Mouse (Mus musculus) heart, embryonic 10.5 days (tissue): ENCODE measurements around the gene Prkag2. TPM values are rescaled to one million over a fixed set of nuclear protein-coding genes. Genes with fewer than 3 reads are reported as not detected.
A peak's percentile ranks its signal among the peaks of the same experiment; 100 is the strongest.

Experiments used
- DNase-seq: peaks from one replicate; pipeline ENCODE4 v3.0.0-alpha.2; 2017; ENCODE audit warnings: low spot score
- H3K27ac ChIP-seq: fragments of 300-500 bp; sonication (generic); 2 replicates; pipeline ENCODE4 v1.5.1; 2016; ENCODE audit warnings: mild to moderate bottlenecking
- H3K27me3 ChIP-seq: fragments of 300-500 bp; sonication (generic); 2 replicates; pipeline ENCODE4 v1.6.1; 2016; ENCODE audit warnings: mild to moderate bottlenecking; ENCODE audit not compliant: poor library complexity, insufficient read depth, severe bottlenecking
- H3K36me3 ChIP-seq: fragments of 300-500 bp; sonication (generic); 2 replicates; pipeline ENCODE4 v1.6.1; 2016; ENCODE audit warnings: mild to moderate bottlenecking, moderate library complexity
- H3K4me1 ChIP-seq: fragments of 300-500 bp; sonication (generic); 2 replicates; pipeline ENCODE4 v1.6.1; 2016; ENCODE audit warnings: mild to moderate bottlenecking
- H3K4me3 ChIP-seq: fragments of 300-500 bp; sonication (generic); 2 replicates; pipeline ENCODE4 v1.5.1; 2016; ENCODE audit warnings: mild to moderate bottlenecking, moderate library complexity
- H3K9me3 ChIP-seq: fragments of 300-500 bp; sonication (generic); 2 replicates; pipeline ENCODE4 v1.6.1; 2016; ENCODE audit warnings: mild to moderate bottlenecking, moderate library complexity
- WGBS: fragments of 180-500 bp; shearing (Covaris S2); methylation state at CpG from one replicate; pipeline ENCODE4 v1.1.7; 2016; 5-methylcytosine and 5-hydroxymethylcytosine counted together
- polyA plus RNA-seq: library from polyadenylated mRNA; unstranded; fragments of >200 nt; fragmentation: Nextera tagmentation; extraction: Ambion mirVana; gene quantifications from 2 replicates; pipeline ENCODE4 v1.2.1, GENCODE M21; 2016

The Prkag2 gene
- polyA plus RNA-seq, 1 experiment from 2014 or later = 65.1 TPM

DNA sequence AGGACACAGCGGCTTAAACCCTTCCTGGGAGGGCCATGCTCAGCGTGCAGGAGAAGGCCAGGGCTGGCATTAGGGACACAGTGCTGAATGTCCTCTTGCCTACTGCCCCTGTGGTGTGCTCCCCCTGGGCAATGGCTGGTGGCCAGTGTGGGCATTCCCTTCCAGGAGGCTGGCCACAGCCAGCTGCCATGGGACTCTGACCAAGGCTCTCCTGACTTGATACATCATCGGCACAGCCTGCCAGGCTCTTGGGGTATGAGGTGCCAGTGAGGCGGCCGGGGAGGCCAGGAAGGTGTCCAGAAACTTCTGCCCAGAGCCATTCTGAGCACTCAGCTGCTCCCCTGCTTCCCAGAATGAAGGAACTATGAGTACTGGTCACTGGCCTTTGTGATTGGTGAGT lies 139.7 kb downstream of the Prkag2 start:
- Histone ChIP-seq H3K4me3 (no peak overlapping the region), H3K9me3 (no peaks in the 10 kb centered on the region), H3K4me1 (peaks cover 9% of the 10 kb centered on the region), H3K27ac (no peak overlapping the region), H3K27me3 (0 out of 2 replicates have a peak, but pooled peaks cover 7% of the 10 kb centered on the region), H3K36me3 (no peaks in the 10 kb centered on the region)
- no peak for DNase-seq
- WGBS = 85% methylated on average over 5 of the region's 5 CpGs

DNA sequence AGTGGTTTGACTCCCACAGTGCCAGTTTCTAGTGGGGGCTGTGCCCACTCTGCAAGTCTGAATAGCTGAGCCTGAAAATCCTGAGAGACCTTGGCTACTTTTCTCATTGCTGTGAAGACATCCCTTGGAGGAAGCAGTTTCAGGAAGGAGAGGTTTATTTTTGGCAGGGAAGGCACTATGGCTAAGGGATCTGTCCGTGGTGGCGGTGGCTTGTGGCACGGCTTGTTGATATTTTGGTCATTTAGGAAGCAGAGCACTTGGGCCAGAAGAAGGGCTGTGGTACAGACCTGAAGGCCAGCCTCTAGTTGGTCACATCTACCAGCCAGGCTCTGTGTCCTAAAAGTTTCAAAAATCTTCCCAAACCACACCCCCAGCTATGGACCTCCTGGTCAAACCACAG lies 140.7 kb downstream of the Prkag2 start:
- H3K9me3 ChIP-seq = no peaks in the 10 kb centered on the region
- H3K27ac ChIP-seq = no peak overlapping the region
- no peaks in the 10 kb centered on the region for H3K36me3 ChIP-seq
- H3K27me3 ChIP-seq = 0 out of 2 replicates have a peak, but pooled peaks cover 6% of the 10 kb centered on the region
- peaks cover 9% of the 10 kb centered on the region for H3K4me1 ChIP-seq
- H3K4me3 ChIP-seq = no peak overlapping the region
- DNase-seq = no peak
- WGBS = 40% methylated on average over 3 of the region's 3 CpGs

DNA sequence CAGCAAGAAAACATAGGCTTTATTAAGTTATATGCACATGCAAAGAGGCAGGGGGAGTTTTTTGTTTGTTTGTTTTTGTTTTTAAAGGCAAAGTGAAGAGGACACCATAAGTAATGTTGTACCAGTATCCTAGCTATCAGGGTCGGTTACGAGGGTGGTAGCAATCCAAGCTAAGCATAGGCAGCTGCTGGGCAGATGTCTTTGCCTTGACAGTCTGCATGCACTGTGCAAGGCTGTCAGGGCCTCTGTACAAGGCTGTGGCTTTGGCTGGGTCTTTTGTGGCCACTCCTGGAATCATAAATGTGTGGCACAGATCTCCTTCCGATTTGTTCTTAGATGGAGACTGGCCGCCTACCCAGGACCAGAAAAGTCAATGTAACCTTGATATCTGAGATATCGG lies 141.8 kb downstream of the Prkag2 start:
- Histone ChIP-seq H3K27ac (0 out of 2 replicates have a peak overlapping the region, but pooled peaks have one; percentile 39), H3K9me3 (no peaks in the 10 kb centered on the region), H3K4me1 (peaks cover 12% of the 10 kb centered on the region), H3K4me3 (no peak overlapping the region), H3K27me3 (no peaks in the 10 kb centered on the region), H3K36me3 (no peaks in the 10 kb centered on the region)
- no peak for DNase-seq
- 75% methylated on average over 5 of the region's 5 CpGs for WGBS

DNA sequence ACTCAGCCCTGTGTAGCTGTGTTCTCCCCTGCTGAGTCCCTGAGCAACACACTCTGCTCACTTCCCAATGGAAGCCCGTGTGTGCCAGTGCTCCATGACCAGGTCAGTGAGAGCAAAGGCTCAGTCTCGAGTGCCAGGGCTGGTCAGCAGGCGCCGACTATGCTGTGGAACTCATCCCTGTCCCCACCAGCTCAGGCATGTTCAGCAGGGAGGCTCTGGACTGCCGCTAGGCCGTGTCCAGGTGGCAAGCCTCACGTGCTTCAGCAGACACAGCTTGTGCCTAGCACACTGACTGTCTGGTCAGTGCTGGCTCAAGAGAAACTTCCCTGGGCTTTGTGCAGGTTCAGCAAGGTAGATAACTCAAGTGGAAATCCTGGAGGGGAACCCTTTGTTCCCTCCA lies 143.6 kb downstream of the Prkag2 start:
- Histone ChIP-seq H3K27me3 (no peaks in the 10 kb centered on the region), H3K4me3 (no peak overlapping the region), H3K4me1 (peaks cover 22% of the 10 kb centered on the region), H3K9me3 (no peaks in the 10 kb centered on the region), H3K27ac (no peak overlapping the region), H3K36me3 (no peaks in the 10 kb centered on the region)
- 89% methylated on average over 7 of the region's 7 CpGs for WGBS
- no peak for DNase-seq

DNA sequence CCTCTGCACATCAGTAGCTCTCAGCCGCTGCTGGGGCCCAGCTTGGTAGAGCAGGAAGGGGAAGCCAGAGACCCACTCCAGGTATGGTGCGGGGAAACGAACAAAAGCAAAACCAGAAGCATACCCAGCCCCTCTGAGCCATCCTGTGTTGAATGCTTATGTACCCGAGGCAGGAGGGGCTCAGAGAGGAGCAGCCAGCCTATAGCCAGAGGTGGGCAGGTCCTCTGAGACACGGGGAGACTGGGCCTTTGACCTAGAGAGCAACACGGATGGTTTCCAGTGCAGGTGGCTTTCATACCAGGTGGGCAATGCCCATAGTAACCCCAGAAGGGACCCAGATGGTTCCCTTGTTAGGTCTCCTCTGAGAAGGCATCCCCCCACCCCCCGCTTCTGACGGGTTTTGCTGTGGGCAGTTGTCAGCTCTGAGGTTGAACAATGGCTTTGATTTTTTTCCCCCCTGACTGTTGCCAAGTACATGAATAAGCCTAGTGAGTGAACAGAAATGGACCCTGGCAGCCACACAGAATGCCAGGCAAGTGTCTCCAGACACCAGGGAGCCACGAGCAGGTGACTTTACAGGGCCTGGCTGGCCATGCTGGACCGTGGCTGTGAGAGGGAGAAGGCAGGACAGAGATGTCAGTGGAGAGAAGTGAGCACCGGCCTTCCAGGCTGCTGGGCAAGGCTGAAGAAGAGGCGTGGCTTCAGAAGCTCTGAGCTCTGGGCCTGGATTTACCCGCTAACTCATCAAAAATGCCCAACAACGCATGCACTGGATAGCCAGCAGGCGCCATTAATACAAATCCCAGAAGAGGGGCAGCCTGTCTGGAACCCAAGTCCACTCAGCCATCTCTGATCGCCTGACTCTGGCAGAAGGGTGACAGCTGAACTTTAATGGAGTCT lies 147.3 kb downstream of the Prkag2 start:
- Histone ChIP-seq H3K9me3 (no peaks in the 10 kb centered on the region), H3K4me3 (no peak overlapping the region), H3K27ac (peak overlapping the region; percentile 38; the same call in 1 of the 2 replicates), H3K36me3 (no peaks in the 10 kb centered on the region), H3K4me1 (peaks cover 17% of the 10 kb centered on the region), H3K27me3 (no peaks in the 10 kb centered on the region; the same call in 1 of the 2 replicates)
- WGBS = 69% methylated on average over 16 of the region's 16 CpGs
- no peak for DNase-seq

DNA sequence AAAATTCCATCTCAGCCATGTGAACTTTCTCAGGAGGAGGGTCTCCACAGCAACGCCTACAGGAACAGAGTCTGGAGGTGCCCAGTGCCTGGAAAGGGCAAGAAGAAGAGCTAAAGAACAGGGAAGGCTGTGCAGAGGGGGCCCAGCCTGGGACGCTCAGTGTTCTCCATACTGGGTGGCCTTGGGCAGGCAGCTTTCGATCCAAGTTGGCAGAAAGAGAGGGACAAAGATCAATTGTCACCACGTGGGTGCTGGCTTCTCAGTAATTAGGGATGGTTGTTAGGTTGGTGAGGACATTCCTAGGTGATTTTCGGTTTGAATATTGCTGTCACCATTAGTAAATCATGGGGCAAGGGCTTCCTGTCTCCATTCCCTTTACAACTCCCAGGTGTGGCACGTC lies 148.2 kb downstream of the Prkag2 start:
- H3K4me3 ChIP-seq = no peak overlapping the region
- 75% methylated on average over 6 of the region's 6 CpGs for WGBS
- no peaks in the 10 kb centered on the region for H3K36me3 ChIP-seq
- no peak overlapping the region for H3K27ac ChIP-seq
- no peaks in the 10 kb centered on the region; the same call in 1 of the 2 replicates for H3K27me3 ChIP-seq
- no peak for DNase-seq
- H3K9me3 ChIP-seq = no peaks in the 10 kb centered on the region
- peaks cover 17% of the 10 kb centered on the region for H3K4me1 ChIP-seq

DNA sequence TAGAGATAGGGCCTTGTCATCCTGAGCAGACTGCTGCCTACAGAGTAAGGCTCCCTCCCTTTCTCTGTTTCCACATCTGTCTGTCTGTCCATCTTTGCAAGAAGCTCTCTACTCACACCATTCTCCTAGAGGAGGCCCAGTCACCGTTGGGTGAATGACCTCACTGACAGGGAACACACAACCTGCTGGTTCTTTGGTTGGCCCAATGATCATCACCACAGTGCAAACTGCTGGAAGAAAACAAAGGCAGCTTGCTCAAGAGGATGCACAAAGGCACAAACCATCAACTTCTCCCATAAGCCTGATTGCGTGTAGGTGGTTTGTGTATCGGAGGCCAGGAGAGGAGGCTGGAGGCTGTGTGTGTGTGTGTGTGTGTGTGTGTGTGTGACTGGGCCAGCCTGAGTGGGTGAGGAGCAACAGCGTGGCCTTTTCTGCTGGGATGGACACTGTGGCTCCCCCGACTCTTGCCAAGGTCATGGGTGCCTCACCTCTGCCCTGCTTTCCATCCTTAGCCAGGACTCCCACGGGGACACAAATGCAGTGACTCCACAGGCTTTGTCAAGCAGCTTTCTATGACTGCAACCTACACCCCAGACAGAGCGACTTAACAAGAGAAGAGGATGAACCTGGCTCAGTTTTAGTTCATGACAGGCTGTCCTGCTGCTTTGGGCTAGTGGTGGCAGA lies 149.4 kb downstream of the Prkag2 start:
- 76% methylated on average over 7 of the region's 7 CpGs for WGBS
- no peak overlapping the region for H3K27ac ChIP-seq
- no peak overlapping the region for H3K4me3 ChIP-seq
- no peaks in the 10 kb centered on the region for H3K9me3 ChIP-seq
- no peak for DNase-seq
- no peaks in the 10 kb centered on the region for H3K36me3 ChIP-seq
- H3K27me3 ChIP-seq = no peaks in the 10 kb centered on the region; the same call in 1 of the 2 replicates
- H3K4me1 ChIP-seq = peaks cover 17% of the 10 kb centered on the region

DNA sequence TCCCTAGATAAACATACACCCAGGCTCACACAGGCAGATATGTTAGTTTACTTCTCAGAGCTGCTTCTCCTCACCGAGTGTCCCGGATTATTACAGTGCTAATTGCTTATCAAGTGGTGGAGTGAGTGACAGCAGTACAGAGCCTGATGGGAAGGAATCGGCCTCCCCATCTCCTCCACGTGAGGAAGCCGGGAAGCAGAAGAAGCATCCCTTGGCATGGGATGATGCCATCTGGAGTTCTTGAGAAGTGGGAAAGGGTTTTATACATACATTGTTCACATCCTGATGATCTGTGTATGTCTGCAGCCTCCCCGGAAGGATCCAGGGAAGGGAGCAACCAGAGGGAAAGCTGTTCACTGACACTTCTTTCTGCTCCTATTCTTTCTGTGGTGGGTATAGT lies 150.4 kb downstream of the Prkag2 start:
- H3K9me3 ChIP-seq = no peaks in the 10 kb centered on the region
- H3K36me3 ChIP-seq = no peaks in the 10 kb centered on the region
- no peak overlapping the region for H3K27ac ChIP-seq
- DNase-seq = no peak
- H3K27me3 ChIP-seq = no peaks in the 10 kb centered on the region; the same call in 1 of the 2 replicates
- 76% methylated on average over 6 of the region's 6 CpGs for WGBS
- H3K4me3 ChIP-seq = no peak overlapping the region
- H3K4me1 ChIP-seq = peaks cover 23% of the 10 kb centered on the region

DNA sequence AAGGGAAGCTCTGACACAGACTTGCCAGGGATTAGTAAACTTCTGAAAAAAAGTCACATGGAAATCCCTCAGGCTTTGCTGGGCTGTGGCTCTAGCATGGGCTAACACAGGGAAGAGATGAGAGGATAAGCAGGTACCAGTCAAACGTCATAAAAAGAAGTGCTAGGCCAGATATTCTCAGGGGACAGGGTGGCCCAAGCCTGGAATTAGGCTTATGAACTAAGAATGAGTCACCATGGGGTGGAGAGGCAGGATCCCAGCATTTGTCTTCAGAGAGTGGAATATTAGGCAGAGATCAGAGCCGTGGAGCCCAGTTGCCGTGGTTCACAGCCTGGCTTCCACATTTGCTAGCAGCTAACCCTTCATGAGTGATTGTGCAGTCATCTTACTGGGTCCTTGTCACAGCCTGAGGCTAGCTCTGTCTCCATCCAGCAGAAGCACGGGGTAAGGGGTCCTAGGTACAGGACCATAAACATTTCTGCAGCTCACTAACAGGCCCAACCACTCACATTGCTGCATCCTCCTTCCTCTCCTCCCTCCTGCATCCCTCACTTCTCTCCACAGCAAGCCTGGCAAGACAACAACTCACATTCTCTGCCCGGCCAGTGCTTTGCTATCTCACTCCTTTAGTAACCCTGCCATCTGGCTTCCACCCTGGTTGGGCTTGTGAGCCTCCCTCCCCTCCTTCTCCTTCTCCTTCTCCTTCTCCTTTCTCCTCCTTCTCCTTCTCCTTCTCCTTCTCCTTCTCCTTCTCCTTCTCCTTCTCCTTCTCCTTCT lies 162.2 kb downstream of the Prkag2 start:
- no peak for DNase-seq
- 0 out of 2 replicates have a peak, but pooled peaks cover 3% of the 10 kb centered on the region for H3K36me3 ChIP-seq
- WGBS = 63% methylated on average over 5 of the region's 5 CpGs

DNA sequence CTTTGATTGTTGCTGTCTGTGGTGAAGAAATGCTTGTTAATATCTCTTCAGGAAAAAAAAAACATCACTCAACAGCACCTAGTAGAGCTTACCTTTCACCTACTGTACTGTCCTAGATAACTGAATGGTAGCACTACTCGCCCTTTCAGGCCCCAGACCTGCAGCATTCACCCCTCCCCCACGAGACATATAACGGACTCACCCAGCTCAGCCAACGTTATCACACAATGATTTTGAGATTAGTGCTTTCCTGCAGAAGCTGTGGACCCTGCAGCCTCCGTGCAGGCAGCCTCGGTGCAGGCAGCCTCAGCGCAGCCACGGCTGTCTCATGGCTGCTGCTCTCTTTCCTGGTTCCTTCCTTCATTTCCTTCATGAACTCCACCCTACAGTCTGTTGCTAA lies 164.0 kb downstream of the Prkag2 start:
- Histone ChIP-seq H3K4me1 (peaks cover 17% of the 10 kb centered on the region), H3K4me3 (no peak overlapping the region), H3K27ac (no peak overlapping the region), H3K36me3 (0 out of 2 replicates have a peak, but pooled peaks cover 3% of the 10 kb centered on the region), H3K27me3 (peaks cover 5% of the 10 kb centered on the region; the same call in 1 of the 2 replicates), H3K9me3 (peaks cover 3% of the 10 kb centered on the region; the same call in 1 of the 2 replicates)
- 51% methylated on average over 8 of the region's 8 CpGs for WGBS
- no peak for DNase-seq

More for the DNA sequence above, 162.2 kb downstream of the Prkag2 start:
- H3K4me1 ChIP-seq = peaks cover 19% of the 10 kb centered on the region
- no peak overlapping the region for H3K27ac ChIP-seq
- no peak overlapping the region for H3K4me3 ChIP-seq
- no peaks in the 10 kb centered on the region for H3K27me3 ChIP-seq
- peaks cover 3% of the 10 kb centered on the region; the same call in 1 of the 2 replicates for H3K9me3 ChIP-seq

DNA sequence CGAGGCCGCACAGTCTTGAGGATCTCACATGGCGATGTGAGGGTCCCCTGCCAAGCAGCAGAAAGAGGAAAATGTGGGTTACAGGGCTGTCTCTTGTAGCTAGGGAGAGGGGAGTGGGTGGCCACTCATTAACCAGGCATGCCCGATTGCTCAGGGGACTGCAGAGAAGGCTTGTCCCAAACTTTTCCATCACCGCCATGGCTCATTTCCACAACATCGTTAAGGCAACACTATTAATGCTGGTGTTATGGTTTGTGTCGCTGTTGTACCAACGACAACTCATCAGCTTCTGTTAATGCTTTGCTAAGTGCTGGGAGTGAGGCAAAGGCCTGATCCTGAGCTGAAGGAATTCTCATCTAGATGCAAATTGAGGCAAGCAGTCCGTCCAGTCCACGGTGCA lies 165.0 kb downstream of the Prkag2 start:
- Histone ChIP-seq H3K27ac (no peak overlapping the region), H3K36me3 (0 out of 2 replicates have a peak, but pooled peaks cover 3% of the 10 kb centered on the region), H3K27me3 (peaks cover 8% of the 10 kb centered on the region; the same call in 1 of the 2 replicates), H3K9me3 (peaks cover 3% of the 10 kb centered on the region; the same call in 1 of the 2 replicates), H3K4me3 (no peak overlapping the region), H3K4me1 (peaks cover 10% of the 10 kb centered on the region; the same call in 1 of the 2 replicates)
- no peak for DNase-seq
- WGBS = 81% methylated on average over 10 of the region's 10 CpGs

DNA sequence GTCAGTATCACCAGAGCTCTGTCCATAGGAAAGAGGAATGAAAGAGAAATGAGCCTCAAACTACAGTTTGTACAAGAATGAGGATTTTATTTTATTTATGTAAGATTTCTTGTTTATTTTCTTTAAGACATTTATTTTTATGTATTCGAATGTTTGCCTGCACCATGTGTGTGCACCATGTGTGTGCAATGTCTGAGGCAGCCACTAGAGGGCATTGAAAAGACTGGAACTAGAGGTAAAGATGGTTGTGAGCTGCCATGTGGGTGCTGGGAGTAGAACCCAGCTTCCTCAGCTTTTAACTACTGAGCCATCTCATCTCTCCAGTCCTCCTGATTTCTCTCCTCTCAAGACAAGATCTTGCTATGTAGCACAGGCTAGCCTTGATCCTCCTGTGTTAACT lies 166.7 kb downstream of the Prkag2 start:
- peaks cover 3% of the 10 kb centered on the region; the same call in 1 of the 2 replicates for H3K9me3 ChIP-seq
- H3K36me3 ChIP-seq = 0 out of 2 replicates have a peak, but pooled peaks cover 3% of the 10 kb centered on the region
- WGBS = 86% methylated on average over 1 of the region's 1 CpGs
- H3K27me3 ChIP-seq = peaks cover 12% of the 10 kb centered on the region; the same call in 1 of the 2 replicates
- no peak overlapping the region for H3K4me3 ChIP-seq
- peaks cover 9% of the 10 kb centered on the region; the same call in 1 of the 2 replicates for H3K4me1 ChIP-seq
- DNase-seq = no peak
- H3K27ac ChIP-seq = no peak overlapping the region
